Mouse (Mus musculus): ENCODE results near the gene Rpf2. TPM values are rescaled to one million over a fixed set of nuclear protein-coding genes. Genes with fewer than 3 reads are reported as not detected.

The Rpf2 gene
- polyA plus RNA-seq, 1 experiment from 2014 or later = 31.5 TPM

GRCm38 (mm10) chr10:40179142-40179541, 67.7 kb downstream of the Rpf2 start:
- H3K27ac ChIP-seq (replicated peaks) = no peak overlapping the region
- H3K9ac ChIP-seq (ENCODE audit: low read length) = no peak overlapping the region
- H3K36me3 ChIP-seq (ENCODE audit: control insufficient read depth, insufficient read depth, low read length) = no peaks in the 10 kb centered on the region
- H3K27me3 ChIP-seq (ENCODE audit: control insufficient read depth, insufficient read depth, low read length) = no peaks in the 10 kb centered on the region
- no peaks in the 10 kb centered on the region for H3K4me1 ChIP-seq (replicated peaks; ENCODE audit: control insufficient read depth, insufficient read depth)
- H3K4me3 ChIP-seq (ENCODE audit: low read depth, low read length) = no peak overlapping the region
- ATAC-seq (ENCODE audit: low FRiP score, low TSS enrichment) = no peak
- H3K9me3 ChIP-seq (ENCODE audit: control insufficient read depth, low read length) = no peaks in the 10 kb centered on the region
- TF ChIP-seq EP300 (optimal IDR thresholded peaks at IDR 0.05) = no peak
- no peak for TF ChIP-seq CTCF (IDR thresholded peaks at IDR 0.05; ENCODE audit: low read depth)
- WGBS = 94% methylated on average over 5 of the region's 5 CpGs
- no peak for DNase-seq (ENCODE audit: low spot score)
- H3K4me2 ChIP-seq (replicated peaks; ENCODE audit: low read depth) = no peak overlapping the region

- no peaks in the 10 kb centered on the region for H3K9me3 ChIP-seq (ENCODE audit: control insufficient read depth, low read length)
- peak; percentile 81 for DNase-seq (ENCODE audit: low spot score)
- no peak overlapping the region for H3K4me3 ChIP-seq (ENCODE audit: low read depth, low read length)
- no peaks in the 10 kb centered on the region for H3K4me1 ChIP-seq (replicated peaks; ENCODE audit: control insufficient read depth, insufficient read depth)
- H3K9ac ChIP-seq (ENCODE audit: low read length) = no peak overlapping the region
- no peak overlapping the region for H3K27ac ChIP-seq (replicated peaks)
- H3K4me2 ChIP-seq (replicated peaks; ENCODE audit: low read depth) = 0 out of 2 replicates have a peak overlapping the region, but pooled peaks have one; percentile 8
- no peaks in the 10 kb centered on the region for H3K27me3 ChIP-seq (ENCODE audit: control insufficient read depth, insufficient read depth, low read length)
- 19% methylated on average over 6 of the region's 6 CpGs for WGBS
- ATAC-seq (ENCODE audit: low FRiP score, low TSS enrichment) = peak; percentile 79
- TF ChIP-seq CTCF (IDR thresholded peaks at IDR 0.05; ENCODE audit: low read depth) (no peak), EP300 (optimal IDR thresholded peaks at IDR 0.05) (no peak)
- no peaks in the 10 kb centered on the region for H3K36me3 ChIP-seq (ENCODE audit: control insufficient read depth, insufficient read depth, low read length)
These were observed 69.4 kb downstream of the Rpf2 start for GRCm38 (mm10) chr10:40177323-40177962.

Other genes starting within 250 kb of the Rpf2 start
- 0.07 and 0.22 TPM in 2 replicates for gene Mfsd4b1, start 221.8 kb downstream of the Rpf2 start, polyA plus RNA-seq (2015; fragmentation: Nextera tagmentation; extraction: Ambion mirVana)
- gene Slc16a10, start 104.8 kb downstream of the Rpf2 start, polyA plus RNA-seq (2015; fragmentation: Nextera tagmentation; extraction: Ambion mirVana) = 2.5 and 2.6 TPM in 2 replicates
- gene Gtf3c6, start 11.1 kb upstream of the Rpf2 start, polyA plus RNA-seq (2015; fragmentation: Nextera tagmentation; extraction: Ambion mirVana) = 54.6 and 54.9 TPM in 2 replicates
- gene Amd1, start 55.1 kb upstream of the Rpf2 start, polyA plus RNA-seq (2015; fragmentation: Nextera tagmentation; extraction: Ambion mirVana) = 46.9 and 48.0 TPM in 2 replicates
- 4.2 and 4.4 TPM in 2 replicates for gene Cdk19, start 92.5 kb upstream of the Rpf2 start, polyA plus RNA-seq (2015; fragmentation: Nextera tagmentation; extraction: Ambion mirVana)

Data from stomach, postnatal 0 days (tissue).